Mouse (Mus musculus): ENCODE results near the gene Ccdc162.

The Ccdc162 gene

DNA sequence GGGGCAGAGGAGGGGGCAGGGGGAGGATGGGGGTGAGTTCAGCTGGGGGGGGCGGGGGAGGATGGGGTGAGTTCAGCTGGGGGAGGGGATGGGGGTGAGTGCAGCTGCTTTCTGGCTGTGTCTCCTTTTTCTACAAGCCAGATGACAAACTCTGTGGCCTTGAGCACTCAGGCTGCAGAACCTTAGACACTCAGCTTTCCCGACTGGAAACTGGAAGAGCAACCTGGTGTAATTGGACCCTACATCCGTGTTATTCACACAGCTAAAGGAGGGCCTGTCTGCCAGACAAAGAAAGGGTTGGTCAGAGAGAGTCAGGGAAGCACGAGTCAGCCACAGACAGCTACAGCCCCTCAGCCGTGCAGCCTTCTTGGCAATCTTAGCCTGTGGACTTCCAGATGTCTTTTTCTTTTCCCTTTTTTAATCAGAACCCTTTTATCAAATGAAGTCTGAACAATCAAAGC is 133.5 kb downstream of the Ccdc162 start:
- in situ Hi-C loops (cut with MboI; ENCODE audit: low sequenced_read_pairs) = no loop called here

DNA sequence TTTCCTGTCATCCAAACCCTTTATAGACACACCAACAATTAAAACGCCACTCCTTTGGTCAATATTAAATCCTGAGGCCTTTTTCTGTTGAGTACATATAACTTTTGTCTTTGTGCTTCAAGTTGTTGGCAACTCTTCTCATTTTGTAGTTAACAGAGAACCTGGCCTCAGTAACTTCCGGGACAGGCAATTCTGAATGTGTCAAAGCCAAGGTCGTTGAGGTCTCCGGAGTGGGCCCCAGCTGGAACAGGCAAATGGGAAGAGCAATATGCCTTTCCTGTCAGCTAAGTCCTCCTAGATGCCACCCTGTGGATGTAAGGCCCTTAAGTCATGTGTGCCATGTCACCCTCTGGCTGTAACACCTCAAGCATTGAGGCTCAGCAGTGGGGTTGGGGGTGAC is 136.0 kb downstream of the Ccdc162 start:
- in situ Hi-C loops (cut with MboI; ENCODE audit: low sequenced_read_pairs) = no loop called here

DNA sequence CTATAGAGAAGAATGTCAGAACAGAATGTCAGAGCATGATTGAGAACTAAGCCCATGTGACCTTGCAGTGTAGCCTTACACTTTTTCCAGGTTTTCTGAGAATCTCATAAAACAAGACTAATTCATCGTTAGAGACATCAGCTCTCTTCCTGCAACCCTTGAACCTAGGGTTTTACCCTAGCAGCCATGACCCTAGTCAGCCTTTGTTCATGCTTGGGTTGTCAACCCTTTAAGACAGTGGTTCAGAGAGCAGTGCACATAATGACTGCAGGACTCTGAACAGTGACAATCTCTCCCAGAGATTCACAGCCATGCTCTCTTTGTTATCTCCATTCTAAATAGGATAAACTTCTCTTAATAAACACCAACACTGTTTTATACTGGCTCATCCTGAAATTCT is 137.9 kb downstream of the Ccdc162 start:
- in situ Hi-C loops (cut with MboI; ENCODE audit: low sequenced_read_pairs) = no loop called here

GRCm38 (mm10) chr10:41576328-41576833 is 140.1 kb downstream of the Ccdc162 start:
- in situ Hi-C loops (cut with MboI; ENCODE audit: low sequenced_read_pairs) = no loop called here

- in situ Hi-C loops (cut with MboI; ENCODE audit: low sequenced_read_pairs) = no loop called here
These were observed 140.7 kb downstream of the Ccdc162 start for GRCm38 (mm10) chr10:41575451-41576327.

GRCm38 (mm10) chr10:41573190-41573589 is 143.2 kb downstream of the Ccdc162 start:
- in situ Hi-C loops (cut with MboI; ENCODE audit: low sequenced_read_pairs) = no loop called here

GRCm38 (mm10) chr10:41572274-41572673 is 144.2 kb downstream of the Ccdc162 start:
- in situ Hi-C loops (cut with MboI; ENCODE audit: low sequenced_read_pairs) = no loop called here

GRCm38 (mm10) chr10:41571065-41571464 is 145.4 kb downstream of the Ccdc162 start:
- in situ Hi-C loops (cut with MboI; ENCODE audit: low sequenced_read_pairs) = no loop called here

GRCm38 (mm10) chr10:41568306-41568705 is 148.1 kb downstream of the Ccdc162 start:
- in situ Hi-C loops (cut with MboI; ENCODE audit: low sequenced_read_pairs) = no loop called here

DNA sequence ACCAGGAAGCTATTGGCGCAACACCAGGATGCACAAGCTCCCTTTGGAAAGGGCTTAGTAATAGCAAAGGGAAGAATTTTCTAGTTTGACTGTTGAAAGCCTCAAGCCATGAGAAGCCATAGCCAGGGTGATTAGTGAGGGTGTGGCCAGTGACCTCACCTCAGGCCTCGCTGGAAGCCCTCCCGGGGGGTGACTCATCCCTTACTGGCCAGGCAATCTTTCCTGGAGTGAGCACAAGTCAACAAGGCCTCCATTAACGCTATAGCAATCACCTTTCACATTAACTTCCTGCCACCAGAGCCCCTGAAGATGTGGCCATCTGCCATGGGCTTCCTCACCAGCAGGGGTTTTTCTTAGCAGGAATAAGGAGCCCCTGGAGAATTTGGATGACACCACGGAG is 151.3 kb downstream of the Ccdc162 start:
- in situ Hi-C loops (cut with MboI; ENCODE audit: low sequenced_read_pairs) = no loop called here

DNA sequence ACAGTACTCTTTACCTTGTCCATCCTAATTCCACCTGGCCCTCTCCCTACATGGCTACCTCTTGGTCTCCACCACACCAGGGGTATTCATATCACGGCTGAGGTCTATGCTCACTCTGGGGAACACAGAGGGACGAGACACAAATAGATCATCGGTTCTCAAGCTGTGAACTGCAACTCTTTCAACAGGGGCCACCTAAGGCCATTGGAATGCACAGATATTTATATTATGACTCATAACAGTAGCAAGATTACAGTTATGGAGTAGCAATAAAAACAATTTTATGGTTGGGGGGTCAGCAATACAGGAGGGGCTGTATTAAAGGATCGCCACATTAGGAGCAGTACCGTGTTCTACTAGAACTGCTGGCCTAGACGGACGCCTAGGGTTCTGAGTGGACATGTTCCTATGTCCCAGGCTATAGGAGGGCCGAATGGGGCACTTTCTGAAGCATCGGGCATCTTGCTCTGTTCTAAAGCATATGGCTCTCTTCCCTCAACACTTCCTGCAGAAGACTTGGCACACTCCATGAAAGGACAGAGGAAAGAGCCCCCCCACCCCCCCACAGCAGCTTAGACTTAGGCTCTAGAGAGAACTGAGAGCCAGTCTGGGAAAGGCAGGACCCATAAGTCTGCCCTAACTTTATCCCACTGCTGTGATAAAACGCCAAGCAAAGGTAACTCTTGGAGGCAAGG is 154.6 kb downstream of the Ccdc162 start:
- in situ Hi-C loops (cut with MboI; ENCODE audit: low sequenced_read_pairs) = no loop called here

GRCm38 (mm10) chr10:41558401-41558800 is 158.0 kb downstream of the Ccdc162 start:
- in situ Hi-C loops (cut with MboI; ENCODE audit: low sequenced_read_pairs) = no loop called here

DNA sequence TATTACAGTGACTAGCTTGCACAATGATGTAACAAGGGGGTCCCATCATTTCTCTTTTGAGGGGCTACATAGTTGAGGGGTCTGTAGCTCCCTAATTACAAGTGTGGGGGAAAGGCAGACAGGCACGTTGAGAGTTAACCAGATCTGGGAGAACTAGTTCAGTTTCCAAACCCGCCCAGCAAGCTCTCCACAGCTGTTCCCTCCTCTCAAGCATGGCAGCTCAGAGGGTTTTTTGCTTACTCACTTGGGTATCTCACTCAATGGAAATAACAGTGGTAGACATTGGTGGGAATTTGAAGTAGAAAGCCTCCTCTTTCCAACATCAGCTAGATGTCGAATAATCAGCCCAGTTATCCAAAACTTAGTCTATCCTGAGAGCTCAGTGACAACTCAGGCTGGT is 161.4 kb downstream of the Ccdc162 start:
- in situ Hi-C loops (cut with MboI; ENCODE audit: low sequenced_read_pairs) = no loop called here

DNA sequence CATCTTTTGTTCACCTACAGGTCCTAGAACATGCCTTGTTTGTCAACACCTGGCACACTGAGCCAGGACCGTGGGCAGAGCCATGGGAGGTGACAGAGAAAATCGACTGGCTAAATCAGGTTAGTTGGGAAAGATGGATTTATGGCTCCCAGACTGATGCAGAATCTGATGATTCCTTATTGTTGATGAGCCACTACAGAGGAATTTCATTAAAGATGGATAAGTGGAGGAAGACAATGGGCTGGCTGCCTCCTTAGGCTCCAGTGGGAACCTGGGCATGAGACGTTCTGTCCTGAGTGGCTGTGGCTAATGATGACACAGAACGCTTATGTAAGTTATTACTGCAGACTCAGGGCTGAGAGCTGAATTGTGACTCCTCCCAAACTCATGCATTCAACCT is 162.7 kb downstream of the Ccdc162 start:
- in situ Hi-C loops (cut with MboI; ENCODE audit: low sequenced_read_pairs) = no loop called here

DNA sequence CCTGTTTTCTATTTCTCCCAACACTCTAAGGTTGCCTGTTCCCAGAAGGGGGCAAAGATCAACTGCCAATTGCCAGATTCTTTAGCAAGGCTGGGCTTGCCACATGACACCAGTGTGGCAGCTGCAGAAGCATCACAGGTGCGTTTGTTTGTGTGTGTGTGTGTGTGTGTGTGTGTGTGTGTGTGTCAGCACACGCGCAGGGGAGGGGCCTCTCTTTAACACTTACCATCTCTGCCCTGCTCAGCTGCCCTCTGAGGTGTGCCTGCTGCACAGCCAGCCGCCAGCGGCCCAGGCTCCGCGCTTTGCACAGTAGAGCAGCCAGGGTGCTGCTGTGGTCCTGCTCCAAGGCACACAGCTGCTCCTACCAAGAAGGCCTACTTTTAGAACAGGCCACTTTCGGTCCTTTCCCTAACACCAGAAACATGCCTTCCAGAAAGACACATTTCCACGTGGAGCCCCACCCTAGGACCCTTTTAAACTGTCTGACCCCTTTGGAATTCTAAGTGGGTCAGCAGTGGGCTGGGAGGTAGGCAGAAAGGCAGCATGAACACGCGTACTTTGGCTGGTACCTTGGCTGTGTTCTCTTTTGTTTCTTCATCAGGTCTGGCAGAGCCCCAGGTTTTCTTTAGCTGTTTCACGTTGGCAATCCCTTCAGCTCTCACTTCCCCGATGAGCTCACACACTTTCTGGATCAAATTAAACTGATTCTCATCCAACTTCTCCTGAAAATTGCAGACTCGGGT is 163.4 kb downstream of the Ccdc162 start:
- in situ Hi-C loops (cut with MboI; ENCODE audit: low sequenced_read_pairs) = no loop called here

- in situ Hi-C loops (cut with MboI; ENCODE audit: low sequenced_read_pairs) = no loop called here
These were observed 164.1 kb downstream of the Ccdc162 start for GRCm38 (mm10) chr10:41552319-41552718.

- in situ Hi-C loops (cut with MboI; ENCODE audit: low sequenced_read_pairs) = no loop called here
These were observed 165.7 kb downstream of the Ccdc162 start for GRCm38 (mm10) chr10:41550711-41551110.

DNA sequence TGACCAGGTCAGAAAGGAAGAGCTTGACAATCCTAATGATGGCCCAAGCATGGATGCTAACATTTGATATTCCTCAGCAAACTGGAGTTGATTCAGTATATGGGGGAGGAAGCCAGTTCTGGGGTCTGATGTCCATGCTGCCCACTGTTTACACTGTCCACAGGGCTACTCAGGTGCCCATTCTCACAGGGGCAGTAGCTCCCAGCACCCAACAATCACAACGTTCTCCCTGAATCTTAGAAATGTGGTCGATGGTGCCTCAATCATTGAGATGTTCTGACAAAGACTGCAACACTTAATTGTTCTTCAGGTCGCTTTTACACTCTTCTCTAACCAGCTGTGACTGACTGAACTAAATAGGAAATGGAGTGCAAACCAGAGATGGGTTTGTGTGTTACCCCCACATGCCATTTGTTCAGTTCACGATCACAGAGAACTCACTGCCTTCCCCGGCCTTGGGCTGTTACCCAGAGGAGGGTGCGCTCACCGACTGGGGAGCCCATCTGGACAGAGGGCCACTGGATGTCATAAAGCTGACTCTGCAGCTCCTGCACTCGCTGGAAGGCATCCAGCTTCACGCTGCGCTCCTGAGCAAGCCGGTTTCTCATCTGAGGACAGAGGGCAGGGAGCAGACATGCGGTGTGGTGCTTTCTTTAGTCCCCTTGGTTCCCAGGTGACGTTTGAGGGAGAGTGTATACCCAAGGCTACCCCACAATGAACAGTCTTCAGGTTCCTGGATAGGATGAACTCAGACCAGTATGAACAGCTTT is 169.9 kb downstream of the Ccdc162 start:
- in situ Hi-C loops (cut with MboI; ENCODE audit: low sequenced_read_pairs) = no loop called here

DNA sequence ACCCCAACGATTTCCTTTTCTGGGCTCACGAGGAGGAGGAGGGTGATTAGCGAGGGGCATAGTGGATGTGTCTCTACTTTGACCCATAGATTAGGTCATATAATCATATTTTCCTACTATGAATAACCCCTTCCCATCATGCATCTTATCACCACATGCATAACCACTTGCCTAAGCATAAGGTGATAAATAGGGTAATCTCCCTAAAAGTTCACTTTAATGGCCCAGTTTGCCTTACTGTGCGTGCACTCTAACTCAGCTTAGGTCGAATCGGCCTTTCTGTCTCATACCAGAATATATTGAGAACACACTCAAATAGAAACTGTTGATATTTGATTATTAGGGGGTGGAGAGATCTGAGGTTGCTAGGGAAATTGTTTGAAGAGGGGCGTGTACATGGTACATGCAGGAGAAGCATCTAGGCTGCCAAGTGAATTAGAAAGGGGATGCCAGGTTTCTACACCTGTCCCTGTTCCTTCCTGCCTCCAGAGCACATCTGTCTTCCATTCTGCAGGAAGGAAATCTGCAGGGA is 171.1 kb downstream of the Ccdc162 start:
- in situ Hi-C loops (cut with MboI; ENCODE audit: low sequenced_read_pairs) = no loop called here

DNA sequence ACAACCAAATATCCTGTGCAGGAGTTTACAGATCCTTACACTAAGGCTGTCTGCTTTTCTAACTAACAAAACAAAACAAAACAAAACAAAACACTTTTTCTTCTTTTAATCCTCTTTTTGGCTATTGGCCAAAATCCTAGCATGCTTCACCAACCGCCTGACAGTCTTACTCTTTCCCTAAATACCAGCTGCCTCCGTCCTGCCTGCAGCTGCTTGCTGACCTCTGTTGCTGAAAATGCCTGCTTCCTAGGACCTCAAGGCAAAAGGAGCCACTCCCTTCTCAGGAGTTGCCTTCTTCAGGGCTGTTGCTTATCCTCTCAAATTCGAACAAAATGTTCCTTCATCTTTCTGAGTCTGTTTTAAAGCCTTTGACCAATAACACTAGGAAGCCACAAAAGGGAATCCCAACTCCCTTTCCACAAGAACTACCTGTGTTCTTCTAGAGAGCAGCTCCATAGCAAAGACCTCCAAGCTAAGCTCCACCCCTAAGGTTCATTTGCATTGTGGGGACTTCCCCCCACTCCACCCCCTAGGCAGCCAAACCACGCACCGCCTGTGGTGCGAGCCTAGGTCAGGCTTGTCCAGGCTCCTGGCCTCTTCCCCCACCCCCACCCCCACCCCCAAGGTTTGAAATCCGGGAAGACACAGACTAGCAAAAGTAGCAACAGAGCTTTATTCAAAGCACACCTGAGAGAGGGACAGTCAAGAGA is 171.8 kb downstream of the Ccdc162 start:
- in situ Hi-C loops (cut with MboI; ENCODE audit: low sequenced_read_pairs) = no loop called here

Data from CH12F3 (cell line).